Mouse (Mus musculus) cerebellum, adult 9-11 months (tissue): ENCODE measurements at regions not wholly inside any gene's neighbourhood (a gene's known extent, or its start where the extent isn't known, plus 50 kb on each side); places are given as distances from the start of the nearest gene placed in this dataset.
A peak's percentile ranks its signal among the peaks of the same experiment; 100 is the strongest.

Experiments used
- DNase-seq: peaks from one replicate; pipeline ENCODE4 v3.0.0; 2022

DNA sequence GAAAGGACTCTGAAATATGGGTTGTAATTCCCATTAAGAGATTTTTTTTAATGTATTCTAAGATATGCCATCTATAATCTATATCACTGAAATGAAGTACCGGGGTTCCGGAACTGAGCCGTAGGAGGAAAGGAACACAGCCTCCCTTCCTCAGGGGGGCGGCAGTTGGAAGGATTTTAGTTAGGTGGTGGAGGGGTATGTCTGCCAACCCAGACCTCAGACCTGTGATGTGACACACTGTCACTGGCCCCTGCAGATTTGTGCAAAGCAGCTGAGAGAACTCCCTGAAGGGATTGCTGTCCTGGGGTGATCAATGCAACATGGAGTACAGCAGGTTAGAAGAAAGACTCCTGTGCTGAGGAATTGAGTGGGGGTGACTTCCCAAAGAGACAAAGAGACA lies 470.2 kb upstream of the Gulo start:
- no peak for DNase-seq

DNA sequence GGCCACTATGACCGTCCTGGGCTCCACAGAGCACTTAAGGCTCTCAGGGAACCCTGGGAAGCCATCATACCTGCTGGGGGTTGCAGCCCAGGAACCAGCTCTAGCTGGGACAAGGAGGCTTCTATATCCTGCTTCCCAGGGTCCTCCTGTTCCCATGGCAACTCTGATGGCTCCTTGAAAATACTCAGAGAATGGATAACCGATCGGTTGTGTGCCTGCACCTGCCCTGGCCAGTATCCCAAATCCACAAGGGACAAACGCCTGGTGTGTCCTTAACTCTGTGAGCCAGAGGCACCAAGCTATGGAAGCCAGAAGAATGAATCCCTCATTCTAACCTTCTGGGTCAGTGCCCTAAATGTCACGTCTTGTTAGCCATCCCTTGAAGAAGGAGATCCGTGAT lies 469.6 kb upstream of the Gulo start:
- no peak for DNase-seq

DNA sequence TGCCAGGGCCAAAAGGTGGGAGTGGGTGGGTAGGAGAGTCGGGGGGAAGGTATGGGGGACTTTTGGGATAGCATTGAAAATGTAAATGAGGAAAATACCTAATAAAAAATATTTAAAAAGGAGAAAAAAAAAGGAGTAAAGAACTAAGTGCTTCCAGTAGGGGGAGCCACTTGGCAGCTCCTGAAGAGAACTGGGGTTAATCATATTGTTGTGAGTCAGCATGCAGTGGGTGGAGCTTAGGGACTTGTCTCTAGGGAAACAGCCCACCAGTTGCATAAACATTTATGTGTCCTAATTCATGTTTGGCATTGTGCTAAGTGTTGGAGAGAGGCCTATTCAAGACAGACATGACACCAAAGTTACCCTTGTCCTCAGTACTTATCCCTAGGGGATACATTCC lies 466.0 kb upstream of the Gulo start:
- no peak for DNase-seq

DNA sequence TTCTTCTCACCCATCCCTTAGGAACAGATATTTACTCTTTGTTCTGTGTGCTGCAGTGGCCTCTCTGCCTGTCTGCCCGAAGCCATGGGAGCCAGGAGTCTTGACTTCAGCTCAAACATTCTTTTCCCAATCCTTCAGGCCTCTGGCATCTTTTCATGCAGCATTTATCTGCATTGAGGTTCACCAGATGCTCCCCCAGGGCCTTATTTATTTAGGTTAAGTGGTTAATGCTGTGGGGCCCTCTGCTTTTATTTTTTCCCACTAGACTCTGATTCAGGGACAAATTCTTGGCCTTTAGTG lies 464.2 kb upstream of the Gulo start:
- no peak for DNase-seq

DNA sequence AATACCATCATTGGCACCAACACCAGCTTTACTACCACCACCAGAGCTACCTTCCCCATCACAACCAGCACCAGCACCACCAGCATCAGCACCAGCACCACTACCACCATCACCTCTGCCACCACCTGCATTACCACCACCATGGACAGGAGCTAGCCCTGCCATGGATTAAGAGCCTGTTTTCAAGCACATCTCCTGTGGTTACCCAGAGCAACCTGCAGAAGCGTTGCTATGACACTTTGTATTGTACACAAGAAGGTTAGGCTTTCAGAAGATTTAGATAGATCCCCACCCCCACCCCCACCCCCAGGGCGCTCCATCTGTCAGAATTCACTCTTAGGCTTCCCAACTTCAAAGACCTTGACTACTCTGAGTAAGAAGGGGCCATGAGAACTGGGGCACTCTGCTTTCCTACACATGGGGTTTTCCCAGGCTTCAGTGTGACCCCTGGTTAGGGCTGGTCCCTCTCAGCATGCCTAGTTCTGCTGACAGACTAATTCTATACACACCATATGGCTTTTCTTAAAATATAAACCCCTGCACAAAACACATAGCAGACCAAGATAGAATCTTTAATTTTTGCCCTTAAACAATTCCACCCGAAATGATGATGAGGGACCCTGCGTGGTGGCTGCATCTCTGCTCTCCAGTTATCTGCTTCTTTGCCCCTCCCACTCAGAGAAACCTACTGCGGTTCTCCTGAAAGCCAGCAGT lies 463.7 kb upstream of the Gulo start:
- DNase-seq, result no peak

DNA sequence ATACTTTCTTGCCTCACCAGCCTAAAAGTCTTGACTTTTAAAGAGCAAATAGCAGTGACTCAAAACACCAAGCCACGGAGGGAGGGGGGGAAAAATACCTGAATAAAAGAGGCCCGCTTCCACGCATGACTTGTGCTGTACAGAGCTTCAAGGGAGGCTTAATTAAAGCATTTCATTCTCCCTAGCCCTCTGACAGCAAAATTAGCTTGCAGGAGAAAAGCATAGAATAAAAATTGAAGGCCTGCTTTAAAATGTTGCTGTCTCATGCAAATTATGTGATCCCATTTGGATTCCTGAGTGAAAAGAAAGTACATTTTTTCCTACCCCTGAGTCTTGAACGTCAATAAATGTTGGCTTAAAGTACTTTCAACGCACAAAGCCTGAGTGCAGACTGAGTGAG lies 453.1 kb upstream of the Gulo start:
- DNase-seq, result no peak

DNA sequence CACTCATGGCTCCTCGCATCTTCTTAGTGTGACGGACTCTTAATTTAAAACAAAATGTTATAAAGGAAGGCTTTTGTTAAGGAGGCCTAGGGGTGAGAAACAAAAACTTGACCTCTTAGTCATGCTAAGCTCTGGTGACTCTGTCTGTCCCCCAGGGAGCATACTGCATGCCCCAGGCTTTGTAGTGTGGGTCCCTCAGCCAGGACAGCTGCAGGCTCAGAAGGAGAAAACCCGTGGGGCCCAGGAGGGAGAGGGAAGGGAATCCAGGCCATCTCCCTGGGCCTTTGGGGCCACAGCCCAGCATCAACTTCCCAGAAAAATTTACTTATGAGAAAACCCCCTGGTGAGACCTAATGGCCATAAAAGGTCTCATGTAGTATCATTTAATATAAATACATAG lies 451.8 kb upstream of the Gulo start:
- no peak for DNase-seq

DNA sequence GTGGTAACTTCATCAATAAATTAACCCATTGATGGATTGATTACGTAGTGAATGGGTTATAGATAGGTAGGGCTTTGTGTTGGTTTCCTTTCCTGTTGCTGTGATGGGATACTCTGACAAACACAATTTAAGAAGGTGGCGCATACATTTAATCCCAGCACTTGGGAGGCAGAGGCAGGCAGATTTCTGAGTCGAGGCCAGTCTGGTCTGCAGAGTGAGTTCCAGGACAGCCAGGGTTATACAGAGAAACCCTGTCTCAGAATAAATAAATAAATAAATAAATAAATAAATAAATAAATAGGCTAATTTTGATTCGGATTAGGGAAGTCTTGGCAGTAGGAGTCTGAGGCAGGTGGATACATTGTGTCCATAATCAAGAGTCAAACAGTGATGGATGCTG lies 449.7 kb upstream of the Gulo start:
- DNase-seq, result no peak

DNA sequence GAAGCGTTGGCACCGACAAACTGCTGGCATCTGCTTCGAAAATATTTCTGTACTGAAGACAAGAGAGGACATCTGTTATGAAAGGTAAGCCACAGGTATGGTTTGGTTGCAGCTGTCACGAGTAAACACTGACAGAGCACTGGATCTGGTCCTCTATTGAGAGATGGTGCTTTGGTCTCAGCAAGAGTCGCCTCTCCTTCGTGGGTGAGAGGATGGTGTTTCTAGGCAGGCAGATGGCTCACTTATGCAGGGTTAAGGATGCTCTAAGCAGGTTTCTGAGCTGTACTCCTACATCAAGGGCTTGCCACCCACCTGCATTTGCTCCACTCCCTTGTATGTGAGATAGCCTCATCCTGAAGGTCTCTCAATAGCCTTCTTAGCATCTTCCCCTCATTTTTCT lies 448.3 kb upstream of the Gulo start:
- no peak for DNase-seq

DNA sequence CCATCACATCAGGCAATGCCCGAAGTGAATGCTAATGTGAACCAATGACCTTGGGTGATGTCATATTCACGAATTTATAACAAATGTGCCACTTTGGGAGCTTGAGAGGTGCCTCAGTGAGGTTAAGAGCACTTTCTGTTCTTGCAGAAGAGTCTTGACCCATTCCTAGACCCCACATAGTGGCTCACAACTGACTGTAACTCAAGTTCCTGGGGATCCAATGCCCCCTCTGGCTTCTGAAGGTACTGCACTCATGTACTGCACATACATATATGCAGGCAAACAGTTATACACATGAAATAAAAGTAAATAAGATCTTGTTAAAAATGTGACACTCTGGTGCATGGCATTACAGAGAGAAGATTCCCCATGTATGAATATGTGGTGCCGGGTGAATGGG lies 443.8 kb upstream of the Gulo start:
- no peak for DNase-seq

DNA sequence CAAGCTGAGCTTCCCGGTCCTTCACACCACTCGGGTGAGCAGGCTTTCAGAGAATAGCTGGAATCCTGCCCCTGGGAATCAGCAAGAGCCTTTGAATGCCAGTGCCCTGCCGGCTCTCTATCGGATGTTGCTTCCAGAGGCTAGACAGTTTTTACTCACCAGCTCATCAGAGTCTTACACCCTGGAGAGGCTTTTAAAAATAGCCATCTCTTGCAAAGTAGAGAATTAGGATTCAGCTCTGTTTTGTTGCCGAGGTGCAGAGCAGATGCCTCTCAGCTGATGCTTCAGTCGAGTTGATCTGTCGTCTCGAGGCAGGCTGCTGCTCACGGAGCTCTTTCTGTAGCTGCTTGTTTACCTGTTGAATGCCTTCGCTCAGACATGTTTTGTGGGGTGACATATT lies 441.3 kb upstream of the Gulo start:
- no peak for DNase-seq

DNA sequence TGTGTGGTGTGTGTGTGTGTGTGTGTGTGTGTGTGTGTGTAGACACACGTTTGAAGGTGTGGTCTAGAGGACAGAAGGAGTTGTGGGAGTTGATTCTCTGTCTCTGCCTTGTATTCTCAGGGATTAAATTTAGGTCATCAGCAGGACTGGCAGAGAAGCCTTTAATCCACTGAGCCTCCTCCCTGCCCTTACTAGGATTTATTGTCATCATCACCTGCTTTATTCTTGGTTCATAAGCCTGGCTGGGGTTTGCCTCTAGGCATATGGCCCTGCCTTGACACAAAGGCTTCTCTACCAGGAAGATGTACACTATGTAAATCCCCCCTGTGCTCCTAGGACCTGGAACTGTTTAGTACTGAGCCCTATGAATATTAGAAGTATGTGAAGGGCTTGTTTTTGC lies 433.6 kb upstream of the Gulo start:
- no peak for DNase-seq

DNA sequence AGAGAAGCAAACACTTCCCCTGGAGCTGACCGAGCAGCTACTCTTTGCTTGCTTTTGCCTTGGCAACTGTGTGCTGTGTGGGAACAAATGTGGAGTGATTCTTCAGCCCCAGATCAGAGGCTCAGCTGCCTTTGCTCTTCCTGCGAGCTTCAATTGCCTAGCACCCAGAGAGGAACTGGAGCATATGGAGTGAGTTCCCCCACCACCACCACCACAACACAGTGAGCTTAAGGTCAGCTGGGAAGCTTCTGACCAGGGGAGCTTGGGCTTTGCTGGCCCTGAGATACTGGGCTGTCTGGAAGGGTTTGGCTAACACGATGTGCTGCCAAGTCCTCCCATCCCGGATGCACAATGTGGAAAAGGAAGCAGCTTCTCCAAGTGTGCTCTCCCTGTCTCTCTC lies 432.8 kb upstream of the Gulo start:
- peak; percentile 36 for DNase-seq

DNA sequence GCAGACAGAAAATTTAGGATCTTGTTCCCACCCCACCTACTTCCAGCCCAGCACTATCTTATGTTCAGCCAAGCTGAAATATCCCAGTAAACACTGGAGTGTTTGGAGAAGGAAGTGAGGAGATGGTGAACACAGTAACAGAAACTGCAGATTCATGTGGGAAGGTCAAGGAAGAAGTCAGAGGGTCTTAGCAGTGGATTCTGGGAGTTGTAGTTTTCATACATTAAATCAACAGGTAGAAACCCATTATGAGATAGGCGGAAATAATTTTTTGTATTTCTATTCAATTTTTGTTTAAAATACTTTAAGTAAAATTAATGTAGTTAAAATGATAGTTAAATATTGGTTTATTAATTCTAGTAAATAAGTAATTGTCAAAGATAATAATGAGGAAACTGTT lies 429.6 kb upstream of the Gulo start:
- DNase-seq, result no peak

DNA sequence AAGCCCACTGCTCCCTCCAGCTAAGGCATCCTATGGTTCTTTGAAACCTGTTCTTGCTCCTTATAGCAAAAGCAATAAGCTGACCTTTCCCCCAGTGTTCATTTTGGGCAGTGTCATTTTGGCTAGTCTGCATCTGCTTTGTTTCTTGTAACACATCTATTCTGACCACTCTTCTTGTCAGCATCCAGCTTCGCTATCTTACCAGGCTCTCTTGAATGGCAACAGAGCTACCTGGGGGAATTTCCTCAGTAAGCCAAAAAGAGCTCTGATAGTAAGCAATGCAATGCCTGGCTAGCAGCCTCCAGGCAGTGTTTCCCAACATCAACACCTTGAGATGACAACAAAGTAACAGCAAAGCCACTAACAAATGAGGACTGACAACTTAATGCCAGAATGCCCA lies 429.0 kb upstream of the Gulo start:
- no peak for DNase-seq

DNA sequence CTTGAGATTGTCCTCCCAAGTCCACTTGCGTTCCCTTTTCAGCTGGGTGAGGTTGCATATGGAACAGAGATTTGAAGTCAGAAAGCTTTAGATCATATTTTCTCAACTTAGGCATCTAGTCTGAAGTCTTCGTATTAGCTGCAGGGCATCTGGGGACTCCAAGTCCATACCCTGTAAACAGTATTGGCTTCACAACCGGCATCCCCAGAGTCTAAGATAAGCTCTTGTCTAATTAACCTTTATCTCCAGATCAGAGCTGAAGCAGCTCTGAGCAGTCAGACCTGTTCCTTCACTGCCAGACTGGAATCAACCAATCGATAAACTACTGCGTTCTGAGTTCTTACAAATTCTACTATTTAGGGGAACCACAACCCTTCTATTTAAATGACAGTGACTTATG lies 422.6 kb upstream of the Gulo start:
- no peak for DNase-seq

DNA sequence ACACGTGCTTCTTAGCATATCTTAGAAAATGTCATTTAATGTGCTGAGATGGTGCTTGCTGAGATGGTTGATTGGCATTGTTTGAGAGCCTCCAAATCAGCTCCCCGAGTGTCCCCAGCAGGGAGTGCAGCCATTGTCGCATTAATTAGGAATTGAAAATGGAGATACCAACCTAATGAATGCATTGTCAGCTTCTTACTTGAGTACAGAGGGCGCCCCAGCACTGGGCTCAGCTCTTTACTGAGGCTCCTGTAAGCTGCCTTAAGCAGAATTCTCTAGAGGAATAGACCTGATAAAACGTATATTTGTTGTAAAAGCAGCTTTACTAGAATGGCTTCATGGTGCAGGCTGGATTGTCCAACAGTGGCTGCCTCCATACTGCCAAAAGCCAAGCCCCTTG lies 415.1 kb upstream of the Gulo start:
- DNase-seq, result no peak
